Mouse (Mus musculus): ENCODE data around the gene Zfp414. TPM values are rescaled to one million over a fixed set of nuclear protein-coding genes. Genes with fewer than 3 reads are reported as not detected.

Gene Zfp414
- 70.8 TPM for polyA plus RNA-seq (2017; shearing (Covaris generic))

DNA sequence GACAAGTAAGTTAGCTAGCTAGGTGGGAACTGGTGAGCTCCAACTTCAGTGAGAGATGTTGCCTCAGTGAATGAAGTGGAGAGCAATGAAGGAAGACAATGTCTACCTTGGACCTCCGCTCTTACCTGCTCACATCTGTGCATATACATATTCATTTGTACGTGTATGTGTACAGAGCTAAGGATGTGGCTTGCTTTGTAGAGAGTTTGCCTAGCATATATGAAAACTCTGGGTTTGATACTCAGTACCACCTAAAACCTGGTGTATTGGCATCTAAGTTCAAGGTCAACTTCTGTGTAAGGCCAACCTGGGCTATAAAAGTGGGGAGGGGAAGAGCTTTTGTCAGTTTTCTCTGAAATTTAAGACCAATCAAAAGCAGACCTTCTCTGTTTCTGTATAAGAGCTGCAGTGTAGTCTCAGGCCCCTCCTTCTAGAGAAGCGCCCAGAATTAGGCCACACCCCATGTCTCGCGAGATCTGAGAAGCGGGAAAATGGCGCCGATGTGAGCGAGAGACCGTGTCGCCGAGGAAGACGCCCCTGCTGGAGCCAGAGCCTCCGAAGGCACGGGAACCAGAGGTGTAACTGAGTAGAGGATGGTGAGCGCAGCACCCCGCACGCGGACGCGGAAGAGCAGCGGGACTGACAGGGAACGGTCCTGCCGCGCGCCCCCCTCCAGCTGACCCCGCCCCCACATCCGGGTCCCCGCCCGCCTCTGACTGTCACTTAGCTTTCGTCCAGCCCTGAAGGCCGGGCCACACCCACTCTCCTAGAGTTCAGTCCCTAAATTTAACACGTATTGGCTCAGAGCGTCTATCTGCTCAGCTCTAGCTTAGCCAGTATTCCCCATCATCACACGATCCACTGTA is at the start of gene Zfp414:
Zfp414 (plus strand) TSS at position 470 of the 866 bp plus-strand sequence.

GRCm38 (mm10) chr17:33637516-33638276 is 8.8 kb downstream of the Zfp414 start, which contains the start of gene Pram1:
Gene Pram1 (plus strand): TSS chr17:33638056.

Other genes with a start within 250 kb of the Zfp414 start
- gene Zfp101, start 234.4 kb upstream of the Zfp414 start, polyA plus RNA-seq (2017; shearing (Covaris generic)), result 7.8 TPM
- gene Actl9, start 196.2 kb upstream of the Zfp414 start, polyA plus RNA-seq (2017; shearing (Covaris generic)), result not detected
- 131 TPM for gene Adamts10, start 104.9 kb upstream of the Zfp414 start, polyA plus RNA-seq (2017; shearing (Covaris generic))
- gene Myo1f, start 73.4 kb upstream of the Zfp414 start, polyA plus RNA-seq (2017; shearing (Covaris generic)), result 101 TPM
- 1.4 TPM for gene Pram1, start 9.0 kb downstream of the Zfp414 start, polyA plus RNA-seq (2017; shearing (Covaris generic))
- 424 TPM for gene Hnrnpm, start 57.8 kb downstream of the Zfp414 start, polyA plus RNA-seq (2017; shearing (Covaris generic))
- 68.9 TPM for gene March2, start 89.6 kb downstream of the Zfp414 start, polyA plus RNA-seq (2017; shearing (Covaris generic))
- gene Rab11b, start 131.4 kb downstream of the Zfp414 start, polyA plus RNA-seq (2017; shearing (Covaris generic)), result 317 TPM
- gene Angptl4, start 152.7 kb downstream of the Zfp414 start, polyA plus RNA-seq (2017; shearing (Covaris generic)), result 6.5 TPM
- gene Kank3, start 181.4 kb downstream of the Zfp414 start, polyA plus RNA-seq (2017; shearing (Covaris generic)), result 4.7 TPM
- gene Rps28, start 195.5 kb downstream of the Zfp414 start, polyA plus RNA-seq (2017; shearing (Covaris generic)), result 865 TPM
- gene Ndufa7, start 195.5 kb downstream of the Zfp414 start, polyA plus RNA-seq (2017; shearing (Covaris generic)), result 364 TPM
- gene Cd320, start 214.0 kb downstream of the Zfp414 start, polyA plus RNA-seq (2017; shearing (Covaris generic)), result 35.5 TPM
- not detected for gene Gm7029, start 244.7 kb downstream of the Zfp414 start, polyA plus RNA-seq (2017; shearing (Covaris generic))